Mouse (Mus musculus) small intestine, adult 2 months (tissue): ENCODE measurements around the gene Picalm.

Experiments
- CTCF ChIP-seq: fragments of 200-500 bp; IDR thresholded peaks from 2 replicates; pipeline ENCODE4 v1.5.1; 2012; ENCODE audit warnings: low read depth, mild to moderate bottlenecking, control low read depth, inconsistent platforms, low read length, moderate library complexity, mixed read lengths; ENCODE audit not compliant: insufficient replicate concordance, insufficient read length; ENCODE audit errors: extremely low read depth
- POLR2A ChIP-seq: fragments of 200-500 bp; IDR thresholded peaks from 2 replicates; pipeline ENCODE4 v1.6.1; 2012; ENCODE audit warnings: low read depth, mild to moderate bottlenecking, control low read depth, inconsistent platforms, low read length, moderate library complexity

DNA sequence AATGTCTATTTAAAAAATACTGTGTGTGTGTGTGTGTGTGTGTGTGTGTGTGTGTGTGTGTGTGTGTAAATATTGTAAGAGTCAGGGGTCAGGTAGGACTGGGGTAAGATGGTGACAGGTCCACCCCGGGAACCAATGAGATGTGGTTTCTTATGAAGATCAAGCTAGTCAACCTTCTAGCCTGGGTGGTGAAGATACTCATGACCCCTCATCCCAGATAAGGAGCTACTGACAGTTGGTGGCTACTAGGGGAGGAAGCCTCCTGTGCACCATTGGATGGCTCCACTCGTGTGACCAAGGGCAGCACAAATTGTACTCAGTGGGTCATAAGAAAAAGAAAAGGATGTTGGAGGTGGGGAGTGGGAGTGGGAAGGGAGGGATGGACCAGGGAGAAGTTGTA is 129.9 kb downstream of the Picalm start:
- TF ChIP-seq CTCF (no peak), POLR2A (no peak)
